Mouse (Mus musculus): ENCODE results near the gene Mmel1.

DNA sequence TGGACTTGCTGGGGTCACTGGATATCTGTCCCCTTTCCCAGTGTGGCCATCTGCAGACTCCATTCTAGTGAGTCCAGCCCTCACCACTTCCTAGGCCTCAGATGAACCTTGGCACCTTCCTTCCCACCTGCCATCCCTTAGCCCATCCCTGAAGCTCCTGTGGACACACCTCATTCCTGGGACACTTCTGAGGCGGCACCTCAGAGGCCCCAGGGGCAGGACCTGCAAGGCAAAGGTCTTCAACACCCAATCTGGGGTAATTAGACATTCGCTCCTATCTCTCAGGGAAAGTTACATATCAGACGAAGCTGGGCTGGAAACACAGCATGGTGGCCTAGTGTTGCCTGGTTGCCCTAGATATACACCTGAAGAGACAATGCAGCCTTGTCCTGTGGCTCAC is 45.3 kb downstream of the Mmel1 start:
- TF ChIP-seq POLR2A (IDR thresholded peaks at IDR 0.05; ENCODE audit: insufficient read depth, low read depth, low read length) (no peak), CTCF (IDR thresholded peaks at IDR 0.05) (no peak), EP300 (IDR thresholded peaks at IDR 0.05; ENCODE audit: insufficient read depth, low read depth, low read length) (no peak)

Measured in heart, adult 2 months (tissue).